Mouse (Mus musculus) lung, postnatal 0 days (tissue): ENCODE measurements around the gene Setd5.

ENCODE experiments used
- CTCF ChIP-seq: IDR thresholded peaks from 2 replicates; pipeline ENCODE4 v1.5.1; 2016; ENCODE audit warnings: antibody characterized with exemption, mild to moderate bottlenecking
- EP300 ChIP-seq: IDR thresholded peaks from 2 replicates; pipeline ENCODE4 v1.6.1; 2016; ENCODE audit warnings: antibody characterized with exemption, mild to moderate bottlenecking, control low read depth

DNA sequence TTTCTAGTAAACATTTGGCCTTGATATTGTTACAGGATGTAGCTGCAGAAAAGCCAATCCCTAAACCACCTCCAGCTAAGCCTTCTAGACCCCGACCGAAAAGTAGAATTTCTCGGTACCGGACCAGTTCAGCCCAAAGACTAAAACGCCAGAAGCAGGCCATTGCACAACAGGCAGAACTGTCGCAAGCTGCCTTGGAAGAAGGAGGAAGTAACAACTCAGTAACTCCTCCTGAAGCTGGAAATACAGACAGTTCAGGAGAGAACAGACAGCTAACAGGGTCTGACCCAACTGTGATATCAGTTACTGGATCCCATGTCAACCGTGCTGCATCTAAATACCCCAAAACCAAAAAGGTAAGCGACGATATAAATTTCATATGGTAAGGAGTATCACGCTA is 43.6 kb downstream of the Setd5 start:
- no peak for TF ChIP-seq CTCF
- no peak for TF ChIP-seq EP300
